8 mouse cellular contexts compared by ENCODE assay signal in the genomic region with DNA sequence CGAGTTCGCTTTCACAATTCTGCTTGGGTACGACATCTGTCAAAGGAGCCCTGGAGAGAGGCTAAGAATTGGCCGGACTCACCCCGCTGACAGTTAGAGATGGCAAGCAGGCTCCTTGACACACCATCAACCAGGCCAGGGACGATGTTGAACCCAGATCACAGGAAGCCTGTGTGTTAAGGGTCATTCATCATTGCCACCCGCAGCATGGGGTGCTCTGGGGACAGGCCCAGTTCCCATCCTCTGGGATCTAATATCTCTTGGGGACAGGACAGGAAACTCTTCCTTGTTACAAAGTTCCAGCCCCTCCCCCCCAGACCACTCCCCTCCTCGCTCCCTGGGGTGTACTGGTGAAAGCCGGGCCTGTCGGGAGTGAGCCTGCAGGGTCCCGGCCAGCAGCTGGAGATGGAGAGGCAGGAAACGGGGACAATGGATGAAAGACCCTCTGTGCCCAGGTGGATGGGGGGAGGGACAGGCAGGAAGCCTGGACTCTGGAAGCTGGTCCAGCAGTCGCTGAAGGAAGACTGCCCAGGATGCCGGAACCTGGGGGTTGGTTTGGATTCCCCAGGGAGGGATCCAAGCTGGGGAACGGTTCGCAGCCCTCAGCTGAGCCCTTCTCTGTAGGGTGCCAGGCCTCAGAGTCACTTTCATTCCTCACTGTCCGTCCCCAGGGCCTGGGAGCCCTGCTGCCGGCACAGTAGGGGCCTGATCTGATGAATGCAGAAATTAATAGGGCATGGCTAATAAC. TPM values are rescaled to one million over a fixed set of nuclear protein-coding genes. Genes with fewer than 3 reads are reported as not detected.
A peak's percentile ranks its signal among the peaks of the same experiment; 100 is the strongest.
DNase-seq lines count a peak whose midpoint lies in the region; ATAC-seq and TF ChIP-seq lines count a peak whose summit lies in the region.

No protein-coding gene starts in this region.

- H3K4me2 ChIP-seq in heart, embryonic 13.5 days: peak overlapping the region; percentile 51
- H3K4me2 ChIP-seq in kidney, embryonic 14.5 days (replicated peaks; ENCODE audit: low read depth, low read length): peak overlapping the region; percentile 31

- H3K4me1 ChIP-seq in heart, embryonic 13.5 days: peaks cover 24% of the 10 kb centered on the region
- peaks cover 19% of the 10 kb centered on the region for H3K4me1 ChIP-seq in kidney, embryonic 14.5 days (ENCODE audit: control insufficient read depth, insufficient read depth, low read length)

- DNase-seq in left cerebral cortex, adult 2 months (ENCODE audit: extremely low spot score in 1 of 2, low spot score in 2 of 2): no peak
- DNase-seq in left cerebral cortex, adult 9 months (ENCODE audit: low spot score in 2 of 2): no peak
- DNase-seq in cerebellum, postnatal 10 days: peak; percentile 27 to 51
- peak; percentile 46 to 73 for DNase-seq in lung, postnatal 4 days
- DNase-seq in MN1 (ENCODE audit: low spot score): no peak
- no peak for DNase-seq in testis, postnatal 14 days (ENCODE audit: low spot score)

- 15% methylated on average over 18 of the region's 18 CpGs for WGBS in heart, embryonic 13.5 days
- 9% methylated on average over 18 of the region's 18 CpGs for WGBS in kidney, embryonic 14.5 days

- peak overlapping the region; percentile 62 for H3K9ac ChIP-seq in heart, embryonic 13.5 days
- H3K9ac ChIP-seq in kidney, embryonic 14.5 days (ENCODE audit: low read depth, low read length): peak overlapping the region; percentile 45

- TF ChIP-seq CTCF in left cerebral cortex, adult 2 months (IDR thresholded peaks at IDR 0.05): no peak

- no peaks in the 10 kb centered on the region for H3K36me3 ChIP-seq in heart, embryonic 13.5 days
- no peaks in the 10 kb centered on the region for H3K36me3 ChIP-seq in kidney, embryonic 14.5 days (ENCODE audit: control insufficient read depth, insufficient read depth, low read length)

- H3K27me3 ChIP-seq in heart, embryonic 13.5 days (replicated peaks): no peaks in the 10 kb centered on the region
- H3K27me3 ChIP-seq in kidney, embryonic 14.5 days (ENCODE audit: control insufficient read depth, insufficient read depth, low read length): no peaks in the 10 kb centered on the region

- intact Hi-C loops in left cerebral cortex, adult 2 months (cut with DNase I): loop anchor here (5.0 kb wide), 1 partner anchor 38 kb away; a partner anchor contains a TSS

- peak overlapping the region; percentile 61; the same call in 1 of the 2 replicates for H3K27ac ChIP-seq in left cerebral cortex, adult 2 months
- H3K27ac ChIP-seq in heart, embryonic 13.5 days (replicated peaks): peak overlapping the region; percentile 51
- peak overlapping the region; percentile 77 for H3K27ac ChIP-seq in kidney, embryonic 14.5 days (ENCODE audit: low read depth, low read length)

- no peak overlapping the region for H3K4me3 ChIP-seq in left cerebral cortex, adult 2 months
- no peak overlapping the region for H3K4me3 ChIP-seq in heart, embryonic 13.5 days
- H3K4me3 ChIP-seq in kidney, embryonic 14.5 days (ENCODE audit: low read length): peak overlapping the region; percentile 14

- 0 out of 2 replicates have a peak, but pooled peaks have one; percentile 28 for ATAC-seq in heart, embryonic 13.5 days (ENCODE audit: extremely low read depth, insufficient number of reproducible peaks, low FRiP score, low TSS enrichment)
- peak; percentile 54 for ATAC-seq in kidney, embryonic 14.5 days (ENCODE audit: low FRiP score, low TSS enrichment)

- no peaks in the 10 kb centered on the region for H3K9me3 ChIP-seq in heart, embryonic 13.5 days
- H3K9me3 ChIP-seq in kidney, embryonic 14.5 days (ENCODE audit: control insufficient read depth, low read length): no peaks in the 10 kb centered on the region

RNA-seq across cellular contexts. Expression of a gene that starts 38.5 kb away (rescaled TPM):
- 10 to 100 TPM; 26.8 to 36.1 TPM for total RNA-seq in left cerebral cortex, adult 2 months (2021)
- 288 and 305 TPM in 2 replicates for polyA plus RNA-seq in heart, embryonic 13.5 days (2015; fragmentation: Nextera tagmentation; extraction: Ambion mirVana)
- 848 and 979 TPM in 2 replicates for polyA plus RNA-seq in kidney, embryonic 14.5 days (2014; fragmentation: Nextera tagmentation; extraction: Ambion mirVana)

RNA-seq across cellular contexts. Expression of a gene that starts 51.5 kb away (rescaled TPM):
- 100 to 1,000 TPM; 271 to 308 TPM for total RNA-seq in left cerebral cortex, adult 2 months (2021)
- 270 and 324 TPM in 2 replicates for polyA plus RNA-seq in heart, embryonic 13.5 days (2015; fragmentation: Nextera tagmentation; extraction: Ambion mirVana)
- polyA plus RNA-seq in kidney, embryonic 14.5 days (2014; fragmentation: Nextera tagmentation; extraction: Ambion mirVana): 527 and 692 TPM in 2 replicates

Comparison
In these comparisons a context has a peak if more than half of its experiments do, and no peak if none do; other contexts are left out.
1. DNase-seq: peak in cerebellum, postnatal 10 days (2 of 2) and lung, postnatal 4 days (2 of 2); none in left cerebral cortex, adult 2 months (0 of 2), left cerebral cortex, adult 9 months (0 of 2), MN1 (single experiment) and testis, postnatal 14 days (single experiment).
2. Peak in every context shown above with its lines, with median percentiles within 50 percentile points of each other: H3K27ac ChIP-seq.